Mouse (Mus musculus) lung, embryonic 15.5 days (tissue): ENCODE measurements around the gene Rhbdl3. TPM values are rescaled to one million over a fixed set of nuclear protein-coding genes. Genes with fewer than 3 reads are reported as not detected.

Experiments
- ATAC-seq: fragments of 200-750 bp; cut with Nextera tagmentation; 2 replicates; pipeline ENCODE4 v1.8.0; 2017; ENCODE audit warnings: moderate number of reproducible peaks, borderline replicate concordance; ENCODE audit not compliant: low FRiP score, low TSS enrichment; ENCODE audit errors: extremely low read depth
- H3K27ac ChIP-seq: fragments of 300-500 bp; sonication (generic); 2 replicates; pipeline ENCODE4 v1.5.1; 2015; ENCODE audit warnings: moderate library complexity, mild to moderate bottlenecking, inconsistent platforms
- H3K27me3 ChIP-seq: fragments of 300-500 bp; sonication (generic); 2 replicates; pipeline ENCODE4 v1.6.1; 2015; ENCODE audit warnings: inconsistent platforms
- H3K36me3 ChIP-seq: fragments of 300-500 bp; sonication (generic); 2 replicates; pipeline ENCODE4 v1.6.1; 2015; ENCODE audit warnings: inconsistent platforms
- H3K4me1 ChIP-seq: fragments of 300-500 bp; sonication (generic); 2 replicates; pipeline ENCODE4 v1.6.1; 2015; ENCODE audit warnings: inconsistent platforms
- H3K4me2 ChIP-seq: fragments of 300-500 bp; sonication (generic); 2 replicates; pipeline ENCODE4 v1.6.1; 2015; ENCODE audit warnings: inconsistent platforms, mild to moderate bottlenecking, moderate library complexity
- H3K4me3 ChIP-seq: fragments of 300-500 bp; sonication (generic); 2 replicates; pipeline ENCODE4 v1.5.1; 2015; ENCODE audit warnings: mild to moderate bottlenecking, inconsistent platforms
- H3K9ac ChIP-seq: fragments of 300-500 bp; sonication (generic); 2 replicates; pipeline ENCODE4 v1.6.1; 2015; ENCODE audit warnings: inconsistent platforms
- H3K9me3 ChIP-seq: fragments of 300-500 bp; sonication (generic); 2 replicates; pipeline ENCODE4 v1.6.1; 2016; ENCODE audit warnings: inconsistent platforms
- WGBS: fragments of 180-500 bp; shearing (Covaris S2); methylation state at CpG from one replicate; pipeline ENCODE4 v1.1.7; 2015; 5-methylcytosine and 5-hydroxymethylcytosine counted together
- polyA plus RNA-seq: library from polyadenylated mRNA; unstranded; fragments of >200 nt; fragmentation: Nextera tagmentation; extraction: Ambion mirVana; gene quantifications from 2 replicates; pipeline ENCODE4 v1.2.1, GENCODE M21; 2015

The Rhbdl3 gene
- polyA plus RNA-seq, 1 experiment from 2014 or later, result 2.4 TPM

DNA sequence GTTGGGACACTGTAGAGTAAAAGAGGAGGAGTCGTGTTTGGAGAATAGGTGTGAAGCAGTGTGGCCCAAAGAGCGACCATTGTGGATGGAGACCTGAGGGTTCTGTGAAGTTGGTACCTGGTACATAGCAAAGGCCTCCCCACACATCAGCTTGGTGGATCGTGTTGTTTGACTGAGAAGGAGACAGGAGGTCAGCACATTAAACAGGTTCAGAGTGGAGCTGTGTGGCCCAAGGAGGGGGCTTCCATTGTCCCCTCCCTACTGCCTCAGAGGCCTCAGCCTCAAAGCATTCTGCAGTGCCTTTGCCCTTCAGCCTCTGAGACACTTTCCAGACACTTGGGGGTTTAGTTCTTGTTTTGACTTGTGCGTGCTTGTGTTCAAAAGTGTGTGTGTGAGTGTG, 13.2 kb downstream of the Rhbdl3 start:
- H3K4me1 ChIP-seq, result no peaks in the 10 kb centered on the region
- no peaks in the 10 kb centered on the region for H3K36me3 ChIP-seq
- ATAC-seq, result no peak
- no peaks in the 10 kb centered on the region for H3K9me3 ChIP-seq
- no peak overlapping the region for H3K27ac ChIP-seq
- no peak overlapping the region for H3K4me2 ChIP-seq
- no peaks in the 10 kb centered on the region for H3K27me3 ChIP-seq
- H3K9ac ChIP-seq, result no peak overlapping the region
- no peak overlapping the region for H3K4me3 ChIP-seq
- WGBS, result 64% methylated on average over 4 of the region's 4 CpGs

DNA sequence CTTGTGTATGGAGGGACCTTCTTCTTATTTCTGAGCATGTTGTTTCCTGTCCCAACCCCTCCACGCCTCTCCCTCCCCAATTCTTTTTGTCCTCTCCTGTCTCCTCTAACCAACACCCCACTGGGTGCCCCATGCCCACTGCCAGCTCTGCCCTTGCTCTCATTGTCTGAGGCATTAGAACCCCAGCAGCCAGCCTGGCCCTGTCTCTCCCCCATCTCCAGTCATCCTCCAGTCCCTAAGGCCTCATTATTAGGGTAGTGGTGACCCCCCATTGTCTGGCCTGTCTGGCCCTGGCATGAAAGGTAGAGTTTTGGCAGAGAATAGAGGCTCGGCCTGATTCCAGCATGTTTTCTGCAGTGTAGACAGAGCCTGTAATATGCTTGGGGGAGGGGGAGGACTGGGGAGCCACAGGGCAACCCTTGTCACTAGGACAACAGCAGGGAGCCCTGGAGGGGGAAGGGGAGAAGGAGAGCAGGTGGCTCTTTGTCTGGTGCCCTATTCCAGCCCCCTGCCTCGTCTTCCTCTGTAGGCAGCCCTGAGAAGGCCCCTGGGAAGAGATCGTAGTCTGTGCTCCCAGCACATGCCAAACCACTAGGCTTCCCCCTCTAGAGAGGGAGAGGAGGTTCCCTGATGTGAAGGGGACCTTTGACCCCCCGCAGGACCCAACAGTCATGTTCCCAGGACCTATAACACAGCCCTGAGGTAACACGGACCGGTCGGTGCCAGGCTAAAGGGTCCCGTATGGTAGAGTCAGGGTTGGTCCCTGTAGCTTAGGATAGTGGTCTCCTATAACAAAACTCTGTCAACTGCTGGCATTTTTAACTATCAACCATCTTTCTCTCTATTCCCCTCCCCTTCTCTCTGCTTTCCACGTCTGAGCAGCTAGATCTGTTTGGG, 15.3 kb downstream of the Rhbdl3 start:
- WGBS, result 62% methylated on average over 10 of the region's 10 CpGs
- Histone ChIP-seq H3K27me3 (no peaks in the 10 kb centered on the region), H3K27ac (no peak overlapping the region), H3K4me3 (no peak overlapping the region), H3K9ac (no peak overlapping the region), H3K4me2 (no peak overlapping the region), H3K9me3 (no peaks in the 10 kb centered on the region), H3K4me1 (no peaks in the 10 kb centered on the region), H3K36me3 (no peaks in the 10 kb centered on the region)
- no peak for ATAC-seq

DNA sequence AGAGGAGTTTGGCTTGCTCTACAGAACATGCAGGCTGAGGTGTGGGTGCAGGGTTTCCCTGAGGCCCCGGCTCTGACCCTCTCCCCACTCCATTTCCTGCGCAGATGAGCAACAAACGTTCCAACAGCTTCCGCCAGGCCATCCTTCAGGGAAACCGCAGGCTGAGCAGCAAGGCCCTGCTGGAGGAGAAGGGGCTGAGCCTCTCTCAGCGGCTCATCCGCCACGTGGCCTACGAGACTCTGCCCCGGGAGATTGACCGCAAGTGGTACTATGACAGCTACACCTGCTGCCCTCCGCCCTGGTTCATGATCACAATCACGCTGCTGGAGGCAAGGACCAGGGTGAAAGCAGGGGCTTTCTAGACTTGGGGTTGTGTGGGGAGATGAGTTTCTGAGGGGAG, 22.5 kb downstream of the Rhbdl3 start:
- Histone ChIP-seq H3K9ac (no peak overlapping the region), H3K4me1 (no peaks in the 10 kb centered on the region), H3K9me3 (no peaks in the 10 kb centered on the region), H3K36me3 (no peaks in the 10 kb centered on the region), H3K27ac (no peak overlapping the region), H3K27me3 (no peaks in the 10 kb centered on the region), H3K4me2 (no peak overlapping the region), H3K4me3 (no peak overlapping the region)
- WGBS, result 45% methylated on average over 13 of the region's 13 CpGs
- ATAC-seq, result no peak

- Histone ChIP-seq H3K27ac (no peak overlapping the region), H3K9me3 (no peaks in the 10 kb centered on the region), H3K4me2 (no peak overlapping the region), H3K27me3 (no peaks in the 10 kb centered on the region), H3K9ac (no peak overlapping the region), H3K4me3 (no peak overlapping the region), H3K4me1 (no peaks in the 10 kb centered on the region), H3K36me3 (no peaks in the 10 kb centered on the region)
- WGBS, result 74% methylated on average over 6 of the region's 6 CpGs
- ATAC-seq, result no peak
These were observed 23.9 kb downstream of the Rhbdl3 start for GRCm38 (mm10) chr11:80324636-80325035.

DNA sequence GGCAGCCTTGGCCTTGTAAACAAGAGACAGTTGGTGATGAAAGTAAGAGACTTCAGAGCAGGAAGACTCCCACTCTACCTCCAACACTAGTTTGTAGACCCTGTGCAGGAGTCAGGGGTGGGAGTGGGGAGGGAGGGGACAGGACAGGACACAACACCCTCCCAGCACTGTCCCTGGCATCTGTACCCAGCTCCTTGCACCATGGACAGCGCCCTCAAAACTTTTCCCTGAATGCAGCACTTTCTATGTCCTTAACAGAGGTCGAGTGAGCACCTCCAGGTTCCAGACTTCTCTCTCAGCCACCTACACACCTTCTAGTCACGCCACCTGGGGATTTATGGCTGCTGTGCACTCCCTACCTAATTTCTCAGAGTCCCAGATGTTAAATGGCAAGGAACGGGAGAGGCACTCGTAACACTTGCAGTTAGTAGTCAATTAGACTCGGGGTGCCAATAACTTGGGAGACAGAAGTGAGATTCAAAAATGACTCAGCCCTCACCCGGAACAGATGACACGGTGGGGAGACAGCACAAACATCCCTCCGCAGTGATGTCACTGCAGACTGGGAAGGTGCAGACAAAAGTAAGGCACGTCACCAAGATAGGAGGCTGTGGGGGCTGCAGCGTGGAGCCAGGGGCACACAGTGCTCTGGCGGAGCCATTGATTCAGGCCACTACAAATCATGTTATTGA, 32.1 kb downstream of the Rhbdl3 start:
- Histone ChIP-seq H3K36me3 (no peaks in the 10 kb centered on the region), H3K27me3 (no peaks in the 10 kb centered on the region; the same call in 1 of the 2 replicates), H3K4me3 (no peak overlapping the region), H3K9ac (no peak overlapping the region), H3K4me2 (no peak overlapping the region), H3K9me3 (no peaks in the 10 kb centered on the region), H3K4me1 (no peaks in the 10 kb centered on the region), H3K27ac (no peak overlapping the region)
- 55% methylated on average over 12 of the region's 12 CpGs for whole genome bisulfite sequencing
- no peak for ATAC-seq

DNA sequence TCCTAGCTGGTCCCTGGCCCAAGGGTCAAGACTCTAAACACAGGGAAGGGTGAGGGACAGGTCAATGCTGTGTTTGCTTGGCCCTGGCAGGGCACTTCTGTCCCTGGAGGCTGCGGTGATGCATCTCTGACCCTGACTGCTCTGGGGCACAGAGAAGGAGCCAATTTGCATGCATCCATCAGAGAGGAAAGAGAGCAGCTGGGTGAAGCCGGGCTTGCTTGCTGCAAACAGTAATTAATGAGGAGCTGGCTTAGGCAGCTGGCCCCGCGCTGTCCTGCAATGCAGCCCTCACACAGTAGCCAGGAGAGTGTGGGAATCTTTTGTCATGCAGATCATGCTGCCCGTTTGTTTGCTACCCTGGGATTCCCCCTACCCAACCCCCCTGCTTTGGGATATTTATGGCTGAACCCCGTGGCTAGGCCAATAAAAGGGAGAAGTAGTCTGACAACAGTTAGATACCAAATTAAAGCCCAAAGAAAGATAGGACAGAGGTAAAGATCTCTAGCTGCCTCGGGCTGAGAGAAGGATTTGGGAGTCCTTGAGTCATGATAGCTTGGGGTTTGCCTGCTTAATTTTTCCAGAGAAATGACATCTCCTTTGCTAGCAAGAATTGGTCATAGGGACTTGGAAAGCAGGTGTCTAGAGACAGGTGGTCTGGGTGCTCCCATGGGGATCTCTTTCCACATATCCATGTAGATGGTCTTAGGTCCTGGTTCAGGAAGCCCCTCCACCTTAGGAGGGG, 35.1 kb downstream of the Rhbdl3 start:
- Histone ChIP-seq H3K27me3 (no peaks in the 10 kb centered on the region; the same call in 1 of the 2 replicates), H3K4me2 (no peak overlapping the region), H3K9me3 (no peaks in the 10 kb centered on the region), H3K36me3 (no peaks in the 10 kb centered on the region), H3K4me3 (no peak overlapping the region), H3K4me1 (no peaks in the 10 kb centered on the region), H3K27ac (no peak overlapping the region), H3K9ac (no peak overlapping the region)
- WGBS, result 5% methylated on average over 7 of the region's 7 CpGs
- no peak for ATAC-seq

- Histone ChIP-seq H3K4me3 (no peak overlapping the region), H3K4me1 (no peaks in the 10 kb centered on the region), H3K4me2 (no peak overlapping the region), H3K9me3 (no peaks in the 10 kb centered on the region), H3K27me3 (no peaks in the 10 kb centered on the region; the same call in 1 of the 2 replicates), H3K27ac (no peak overlapping the region), H3K9ac (no peak overlapping the region), H3K36me3 (no peaks in the 10 kb centered on the region)
- no peak for ATAC-seq
- WGBS, result 21% methylated on average over 6 of the region's 6 CpGs
These were observed 35.6 kb downstream of the Rhbdl3 start for GRCm38 (mm10) chr11:80336351-80336730.

DNA sequence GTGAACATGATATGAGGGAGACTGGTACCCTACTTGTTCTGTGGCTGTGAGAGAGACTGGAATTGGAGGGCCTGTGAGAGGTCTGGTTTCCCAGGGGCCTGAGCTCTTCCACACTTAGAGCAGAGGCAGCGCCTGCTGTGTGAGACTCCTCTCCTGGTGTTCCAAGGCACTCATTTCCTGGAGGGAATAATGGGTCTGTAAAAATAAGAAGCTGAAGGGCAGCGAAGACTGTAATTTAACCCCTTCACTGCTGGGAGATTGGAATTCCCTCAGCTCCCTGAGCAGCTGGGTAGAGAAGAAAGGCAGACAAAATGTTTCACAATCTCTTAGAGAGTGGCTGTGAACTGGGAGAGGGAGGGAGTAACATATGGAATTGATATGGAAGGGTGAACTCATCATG, 41.8 kb downstream of the Rhbdl3 start:
- Histone ChIP-seq H3K27ac (no peak overlapping the region), H3K9ac (no peak overlapping the region), H3K27me3 (no peaks in the 10 kb centered on the region), H3K9me3 (no peaks in the 10 kb centered on the region), H3K4me3 (no peak overlapping the region), H3K36me3 (no peaks in the 10 kb centered on the region), H3K4me2 (no peak overlapping the region), H3K4me1 (no peaks in the 10 kb centered on the region)
- 12% methylated on average over 2 of the region's 2 CpGs for WGBS
- ATAC-seq, result no peak

- WGBS, result 69% methylated on average over 5 of the region's 5 CpGs
- H3K4me1 ChIP-seq, result no peaks in the 10 kb centered on the region
- no peak for ATAC-seq
- H3K9ac ChIP-seq, result no peak overlapping the region
- H3K27me3 ChIP-seq, result no peaks in the 10 kb centered on the region
- H3K4me3 ChIP-seq, result no peak overlapping the region
- H3K4me2 ChIP-seq, result no peak overlapping the region
- no peaks in the 10 kb centered on the region for H3K9me3 ChIP-seq
- H3K27ac ChIP-seq, result no peak overlapping the region
- no peaks in the 10 kb centered on the region for H3K36me3 ChIP-seq
These were observed 51.2 kb downstream of the Rhbdl3 start for GRCm38 (mm10) chr11:80351832-80352430.

DNA sequence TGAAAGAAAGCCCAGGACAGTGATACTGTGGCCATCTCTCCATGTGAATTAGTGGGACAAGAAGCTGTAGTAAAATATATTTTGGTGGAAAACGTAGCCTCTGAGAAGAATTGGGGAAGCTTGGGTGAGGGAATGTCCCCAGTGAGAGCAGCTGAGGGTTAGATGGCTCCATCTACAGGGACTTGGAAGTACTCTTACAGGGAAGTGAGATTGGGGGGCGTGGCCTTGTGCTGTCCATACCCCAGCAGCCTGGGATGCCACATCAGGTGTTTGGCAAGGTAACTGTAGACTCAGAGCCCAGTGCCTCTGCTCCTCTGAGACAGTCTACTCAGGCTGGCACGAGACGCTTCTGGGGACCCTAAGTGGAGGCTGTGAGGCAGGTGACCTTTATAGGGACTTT, 54.1 kb downstream of the Rhbdl3 start:
- H3K9me3 ChIP-seq, result no peaks in the 10 kb centered on the region
- no peak overlapping the region for H3K4me3 ChIP-seq
- no peaks in the 10 kb centered on the region for H3K4me1 ChIP-seq
- ATAC-seq, result no peak
- H3K4me2 ChIP-seq, result no peak overlapping the region
- 0 out of 2 replicates have a peak, but pooled peaks cover 4% of the 10 kb centered on the region for H3K36me3 ChIP-seq
- no peak overlapping the region for H3K27ac ChIP-seq
- no peaks in the 10 kb centered on the region for H3K27me3 ChIP-seq
- 23% methylated on average over 4 of the region's 4 CpGs for WGBS
- no peak overlapping the region for H3K9ac ChIP-seq

- Histone ChIP-seq H3K9me3 (no peaks in the 10 kb centered on the region), H3K9ac (no peak overlapping the region), H3K4me1 (no peaks in the 10 kb centered on the region), H3K36me3 (peaks cover 66% of the 10 kb centered on the region), H3K27ac (no peak overlapping the region), H3K27me3 (no peaks in the 10 kb centered on the region), H3K4me2 (no peak overlapping the region), H3K4me3 (no peak overlapping the region)
- ATAC-seq, result no peak
- WGBS, result 86% methylated on average over 1 of the region's 1 CpGs
These were observed 68.2 kb downstream of the Rhbdl3 start for GRCm38 (mm10) chr11:80368949-80369348.
